Mouse (Mus musculus): ENCODE measurements around the gene Tbx15. TPM values are rescaled to one million over a fixed set of nuclear protein-coding genes. Genes with fewer than 3 reads are reported as not detected.

Gene Tbx15
- total RNA-seq (2021), result under 1 TPM; 0.17 to 0.49 TPM
- long read RNA-seq, experiment 1, partial matches to known transcripts, result 1 of 1 reads
- long read RNA-seq, experiment 1, other reads (novel, unspliced or antisense), result 0 of 1 reads
- long read RNA-seq, experiment 2, result 0 reads

GRCm38 (mm10) chr3:99240213-99240720, at the start of gene Tbx15:
TSS of gene Tbx15 (plus strand) at chr3:99240381.
- no peak for DNase-seq

- no peak for DNase-seq
Measured at GRCm38 (mm10) chr3:99193576-99193975, 46.6 kb upstream of the Tbx15 start.

GRCm38 (mm10) chr3:99203331-99203730, 36.9 kb upstream of the Tbx15 start:
- DNase-seq, result no peak

- no peak for DNase-seq
Measured at GRCm38 (mm10) chr3:99208416-99208815, 31.8 kb upstream of the Tbx15 start.

- no peak for DNase-seq
Measured at GRCm38 (mm10) chr3:99211105-99211698, 29.0 kb upstream of the Tbx15 start.

GRCm38 (mm10) chr3:99227807-99228206, 12.4 kb upstream of the Tbx15 start:
- no peak for DNase-seq

- peak; percentile 50 to 58 for DNase-seq
Measured at GRCm38 (mm10) chr3:99233393-99234318, 6.5 kb upstream of the Tbx15 start.

- no peak for DNase-seq
Measured at GRCm38 (mm10) chr3:99234319-99234869, 5.8 kb upstream of the Tbx15 start.

GRCm38 (mm10) chr3:99235116-99235803, 4.9 kb upstream of the Tbx15 start:
- DNase-seq, result no peak

- no peak for DNase-seq
Measured at GRCm38 (mm10) chr3:99235804-99236755, 4.1 kb upstream of the Tbx15 start.

GRCm38 (mm10) chr3:99238691-99239090, 1.5 kb upstream of the Tbx15 start:
- DNase-seq, result no peak

- DNase-seq, result no peak
Measured at GRCm38 (mm10) chr3:99239301-99240045, 708 bp upstream of the Tbx15 start.

- DNase-seq, result peak in 1 of 2 experiments; percentile 6
Measured at GRCm38 (mm10) chr3:99240811-99241738, 894 bp downstream of the Tbx15 start.

- no peak for DNase-seq
Measured at GRCm38 (mm10) chr3:99242481-99242880, 2.3 kb downstream of the Tbx15 start.

GRCm38 (mm10) chr3:99245341-99245740, 5.2 kb downstream of the Tbx15 start:
- DNase-seq, result no peak

GRCm38 (mm10) chr3:99246629-99247028, 6.4 kb downstream of the Tbx15 start:
- DNase-seq, result no peak

GRCm38 (mm10) chr3:99247586-99247985, 7.4 kb downstream of the Tbx15 start:
- no peak for DNase-seq

GRCm38 (mm10) chr3:99247996-99248801, 8.0 kb downstream of the Tbx15 start:
- no peak for DNase-seq
